Mouse (Mus musculus): ENCODE data around the gene Rps27. TPM values are rescaled to one million over a fixed set of nuclear protein-coding genes. Genes with fewer than 3 reads are reported as not detected.

The Rps27 gene
- polyA plus RNA-seq, 1 experiment = 67.2 TPM

GRCm38 (mm10) chr3:90245406-90245805 lies 32.0 kb upstream of the Rps27 start:
- no peak overlapping the region for H3K4me3 ChIP-seq (ENCODE audit: insufficient read depth, low read depth, low read length)
- H3K27ac ChIP-seq (replicated peaks; ENCODE audit: low read depth, low read length) = no peak overlapping the region
- peaks cover 4% of the 10 kb centered on the region; the same call in 1 of the 2 replicates for H3K4me1 ChIP-seq (ENCODE audit: control insufficient read depth, insufficient read depth, insufficient read length, low read length)

GRCm38 (mm10) chr3:90242984-90243775 lies 29.7 kb upstream of the Rps27 start, which contains the start of gene Creb3l4:
Gene Creb3l4 (minus strand): TSS chr3:90243512.
- Histone ChIP-seq H3K27ac (replicated peaks; ENCODE audit: low read depth, low read length) (no peak within 1 kb of the TSS), H3K4me3 (ENCODE audit: insufficient read depth, low read depth, low read length) (peak within 1 kb of the TSS; percentile 43), H3K4me1 (ENCODE audit: control insufficient read depth, insufficient read depth, insufficient read length, low read length) (peaks cover 4% of the 10 kb centered on the region; the same call in 1 of the 2 replicates)

- Histone ChIP-seq H3K27ac (replicated peaks; ENCODE audit: low read depth, low read length) (no peak overlapping the region), H3K4me1 (ENCODE audit: control insufficient read depth, insufficient read depth, insufficient read length, low read length) (peaks cover 4% of the 10 kb centered on the region; the same call in 1 of the 2 replicates), H3K4me3 (ENCODE audit: insufficient read depth, low read depth, low read length) (no peak overlapping the region)
Measured at GRCm38 (mm10) chr3:90241669-90242358, 28.4 kb upstream of the Rps27 start.

- Histone ChIP-seq H3K4me3 (ENCODE audit: insufficient read depth, low read depth, low read length) (no peak overlapping the region), H3K4me1 (ENCODE audit: control insufficient read depth, insufficient read depth, insufficient read length, low read length) (peaks cover 4% of the 10 kb centered on the region; the same call in 1 of the 2 replicates), H3K27ac (replicated peaks; ENCODE audit: low read depth, low read length) (no peak overlapping the region)
Measured at GRCm38 (mm10) chr3:90241251-90241650, 27.8 kb upstream of the Rps27 start.

- Histone ChIP-seq H3K4me1 (ENCODE audit: control insufficient read depth, insufficient read depth, insufficient read length, low read length) (peaks cover 4% of the 10 kb centered on the region; the same call in 1 of the 2 replicates), H3K27ac (replicated peaks; ENCODE audit: low read depth, low read length) (peak within 1 kb of the TSS; percentile 66), H3K4me3 (ENCODE audit: insufficient read depth, low read depth, low read length) (peak within 1 kb of the TSS; percentile 87)
Measured at GRCm38 (mm10) chr3:90231507-90232333, 18.3 kb upstream of the Rps27 start, which contains the start of gene Jtb. Gene Jtb (plus strand): TSS chr3:90231597.

GRCm38 (mm10) chr3:90231075-90231474 lies 17.6 kb upstream of the Rps27 start:
- peaks cover 4% of the 10 kb centered on the region; the same call in 1 of the 2 replicates for H3K4me1 ChIP-seq (ENCODE audit: control insufficient read depth, insufficient read depth, insufficient read length, low read length)
- no peak overlapping the region; the same call in 1 of the 2 replicates for H3K27ac ChIP-seq (replicated peaks; ENCODE audit: low read depth, low read length)
- H3K4me3 ChIP-seq (ENCODE audit: insufficient read depth, low read depth, low read length) = peak overlapping the region; percentile 87

- Histone ChIP-seq H3K4me1 (ENCODE audit: control insufficient read depth, insufficient read depth, insufficient read length, low read length) (peaks cover 4% of the 10 kb centered on the region; the same call in 1 of the 2 replicates), H3K27ac (replicated peaks; ENCODE audit: low read depth, low read length) (no peak overlapping the region), H3K4me3 (ENCODE audit: insufficient read depth, low read depth, low read length) (no peak overlapping the region)
Measured at GRCm38 (mm10) chr3:90224331-90224730, 10.9 kb upstream of the Rps27 start.

GRCm38 (mm10) chr3:90222941-90223340 lies 9.5 kb upstream of the Rps27 start:
- H3K4me3 ChIP-seq (ENCODE audit: insufficient read depth, low read depth, low read length) = no peak overlapping the region
- peaks cover 4% of the 10 kb centered on the region; the same call in 1 of the 2 replicates for H3K4me1 ChIP-seq (ENCODE audit: control insufficient read depth, insufficient read depth, insufficient read length, low read length)
- H3K27ac ChIP-seq (replicated peaks; ENCODE audit: low read depth, low read length) = no peak overlapping the region

GRCm38 (mm10) chr3:90222455-90222854 lies 9.0 kb upstream of the Rps27 start:
- Histone ChIP-seq H3K4me1 (ENCODE audit: control insufficient read depth, insufficient read depth, insufficient read length, low read length) (peaks cover 4% of the 10 kb centered on the region; the same call in 1 of the 2 replicates), H3K4me3 (ENCODE audit: insufficient read depth, low read depth, low read length) (no peak overlapping the region), H3K27ac (replicated peaks; ENCODE audit: low read depth, low read length) (no peak overlapping the region)

- 0 out of 2 replicates have a peak overlapping the region, but pooled peaks have one; percentile 17 for H3K27ac ChIP-seq (replicated peaks; ENCODE audit: low read depth, low read length)
- H3K4me1 ChIP-seq (ENCODE audit: control insufficient read depth, insufficient read depth, insufficient read length, low read length) = peaks cover 4% of the 10 kb centered on the region; the same call in 1 of the 2 replicates
- peak overlapping the region; percentile 73 for H3K4me3 ChIP-seq (ENCODE audit: insufficient read depth, low read depth, low read length)
Measured at GRCm38 (mm10) chr3:90221123-90221522, 7.7 kb upstream of the Rps27 start.

GRCm38 (mm10) chr3:90220531-90220951 lies 7.1 kb upstream of the Rps27 start:
- H3K4me1 ChIP-seq (ENCODE audit: control insufficient read depth, insufficient read depth, insufficient read length, low read length) = peaks cover 4% of the 10 kb centered on the region; the same call in 1 of the 2 replicates
- peak overlapping the region; percentile 73 for H3K4me3 ChIP-seq (ENCODE audit: insufficient read depth, low read depth, low read length)

GRCm38 (mm10) chr3:90220088-90220487 lies 6.6 kb upstream of the Rps27 start:
- H3K27ac ChIP-seq (replicated peaks; ENCODE audit: low read depth, low read length) = peak overlapping the region; percentile 78
- peaks cover 4% of the 10 kb centered on the region; the same call in 1 of the 2 replicates for H3K4me1 ChIP-seq (ENCODE audit: control insufficient read depth, insufficient read depth, insufficient read length, low read length)
- H3K4me3 ChIP-seq (ENCODE audit: insufficient read depth, low read depth, low read length) = peak overlapping the region; percentile 73

More at GRCm38 (mm10) chr3:90220531-90220951, 7.1 kb upstream of the Rps27 start:
- peak overlapping the region; percentile 78 for H3K27ac ChIP-seq (replicated peaks; ENCODE audit: low read depth, low read length)

- peaks cover 4% of the 10 kb centered on the region; the same call in 1 of the 2 replicates for H3K4me1 ChIP-seq (ENCODE audit: control insufficient read depth, insufficient read depth, insufficient read length, low read length)
- no peak overlapping the region for H3K4me3 ChIP-seq (ENCODE audit: insufficient read depth, low read depth, low read length)
- no peak overlapping the region for H3K27ac ChIP-seq (replicated peaks; ENCODE audit: low read depth, low read length)
Measured at GRCm38 (mm10) chr3:90215825-90216380, 2.5 kb upstream of the Rps27 start.

Measured in brown adipose tissue, adult 24 weeks (tissue).